23 mouse cellular contexts compared by ENCODE assay signal in genomic region chrX:101369001-101369400, GRCm38 (mm10). TPM values are rescaled to one million over a fixed set of nuclear protein-coding genes. Genes with fewer than 3 reads are reported as not detected.
A peak's percentile ranks its signal among the peaks of the same experiment; 100 is the strongest.
DNase-seq lines count a peak whose midpoint lies in the region; ATAC-seq and TF ChIP-seq lines count a peak whose summit lies in the region.
"Had no signal": no experiment of that assay in that cellular context is flagged by ENCODE, and none has a peak within 500 bp of the region (broad histone marks: within the 10 kb centered on the region; RNA-seq: fewer than 3 reads in every experiment).

No protein-coding gene starts in this region.

- TF ChIP-seq CTCF in thymus, adult 2 months (IDR thresholded peaks at IDR 0.05; ENCODE audit: borderline replicate concordance, control insufficient read depth, extremely low read depth, insufficient read depth, low read length, poor library complexity), result no peak

- DNase-seq in adrenal gland, adult 2 months, result peak; percentile 55
- DNase-seq in adrenal gland, postnatal 4 days (ENCODE audit: low spot score in 2 of 2), result no peak
- peak; percentile 1 for DNase-seq in lung, postnatal 10 days
- no peak for DNase-seq in lung, postnatal 14 days
- peak; percentile 22 to 29 for DNase-seq in adrenal gland, postnatal 36 days
- DNase-seq in thymus, adult 2 months, result no peak
- DNase-seq in thymus, postnatal 4 days, result no peak
- DNase-seq: B cell, adult 2 months; cerebellum, adult 18-20 months; heart, adult 18-20 months; left cerebral cortex, postnatal 4 days; liver, embryonic 13.5 days; spleen, adult 18-20 months had no signal

- H3K4me1 ChIP-seq in thymus, adult 2 months (replicated peaks; ENCODE audit: control insufficient read depth, insufficient read depth, low read length), result no peaks in the 10 kb centered on the region
- H3K4me1 ChIP-seq in heart, embryonic 11.5 days (ENCODE audit: control insufficient read depth, insufficient read depth, low read length), result no peaks in the 10 kb centered on the region
- H3K4me1 ChIP-seq: embryonic facial prominence, embryonic 12.5 days; heart, embryonic 15.5 days; liver, embryonic 13.5 days; neural tube, embryonic 12.5 days had no signal

- no peak for TF ChIP-seq POLR2A in thymus, adult 2 months (IDR thresholded peaks at IDR 0.05; ENCODE audit: control insufficient read depth, extremely low read depth, insufficient read depth, low read length, poor library complexity)

- no peak for ATAC-seq in heart, embryonic 11.5 days (replicated peaks; ENCODE audit: insufficient number of reproducible peaks, low FRiP score, low TSS enrichment)

- no peaks in the 10 kb centered on the region for H3K27me3 ChIP-seq in thymus, adult 2 months (ENCODE audit: control insufficient read depth, insufficient read depth, low read length)
- H3K27me3 ChIP-seq in heart, embryonic 11.5 days (ENCODE audit: control insufficient read depth, insufficient read depth, low read length), result peaks cover 2% of the 10 kb centered on the region; the same call in 1 of the 2 replicates
- H3K27me3 ChIP-seq: heart, embryonic 15.5 days; liver, embryonic 13.5 days; neural tube, embryonic 12.5 days had no signal

- H3K4me3 ChIP-seq in thymus, adult 2 months (ENCODE audit: control insufficient read depth, insufficient read depth, low read length), result no peak overlapping the region
- H3K4me3 ChIP-seq in heart, embryonic 11.5 days (ENCODE audit: low read depth, low read length), result no peak overlapping the region
- H3K4me3 ChIP-seq: embryonic facial prominence, embryonic 12.5 days; heart, embryonic 15.5 days; kidney, embryonic 15.5 days; liver, embryonic 13.5 days; neural tube, embryonic 12.5 days had no signal

- no peak overlapping the region for H3K9ac ChIP-seq in heart, embryonic 11.5 days (ENCODE audit: low read depth, low read length)
- H3K9ac ChIP-seq: embryonic facial prominence, embryonic 12.5 days; heart, embryonic 15.5 days; kidney, embryonic 15.5 days; liver, embryonic 13.5 days; neural tube, embryonic 12.5 days had no signal

- H3K27ac ChIP-seq in thymus, adult 2 months (ENCODE audit: control insufficient read depth, insufficient read depth, low read length), result no peak overlapping the region
- no peak overlapping the region for H3K27ac ChIP-seq in heart, embryonic 11.5 days (ENCODE audit: low read depth, low read length)
- H3K27ac ChIP-seq: embryonic facial prominence, embryonic 12.5 days; heart, embryonic 15.5 days; kidney, embryonic 15.5 days; liver, embryonic 13.5 days; macrophage; neural tube, embryonic 12.5 days had no signal

- H3K36me3 ChIP-seq in thymus, adult 2 months (ENCODE audit: control insufficient read depth, insufficient read depth, low read length), result no peaks in the 10 kb centered on the region
- H3K36me3 ChIP-seq in heart, embryonic 11.5 days (ENCODE audit: control insufficient read depth, insufficient read depth, low read length), result no peaks in the 10 kb centered on the region
- H3K36me3 ChIP-seq: embryonic facial prominence, embryonic 12.5 days; G1E; heart, embryonic 15.5 days; kidney, embryonic 15.5 days; liver, embryonic 13.5 days; neural tube, embryonic 12.5 days had no signal

- 82% methylated on average over 7 of the region's 7 CpGs for WGBS in thymus, adult 2 months
- 51% methylated on average over 7 of the region's 7 CpGs for WGBS in heart, embryonic 11.5 days (ENCODE audit: insufficient replicate concordance)

- H3K9me3 ChIP-seq in heart, embryonic 11.5 days (replicated peaks; ENCODE audit: control insufficient read depth, low read length), result no peaks in the 10 kb centered on the region
- H3K9me3 ChIP-seq: embryonic facial prominence, embryonic 12.5 days; G1E; heart, embryonic 15.5 days; kidney, embryonic 15.5 days; liver, embryonic 13.5 days; neural tube, embryonic 12.5 days had no signal

- H3K4me2 ChIP-seq in heart, embryonic 11.5 days, result no peak overlapping the region
- H3K4me2 ChIP-seq: embryonic facial prominence, embryonic 12.5 days; heart, embryonic 15.5 days; kidney, embryonic 15.5 days; liver, embryonic 13.5 days; midbrain, embryonic 11.5 days; neural tube, embryonic 12.5 days had no signal

RNA-seq across cellular contexts. Expression of gene Gjb1, which starts 7.2 kb away (rescaled TPM):
- 1 to 10 TPM in 1 of 2 experiments, not detected in 1; 2.7 TPM for total RNA-seq in adrenal gland, adult 2 months (2021)
- polyA plus RNA-seq in adrenal gland, adult 2 months (2012; rRNA removed), result 0.11 and 0.84 TPM in 2 replicates
- total RNA-seq in adrenal gland, postnatal 4 days (2021), result 10 to 100 TPM in 1 of 2 experiments, 1 to 10 TPM in 1; 6.2 to 43.9 TPM
- under 1 TPM in 1 of 2 experiments, not detected in 1; 0.20 TPM for total RNA-seq in adrenal gland, postnatal 36 days (2021)
- polyA plus RNA-seq in thymus, adult 2 months (2012; rRNA removed), result 0.20 and 2.5 TPM in 2 replicates
- polyA plus RNA-seq in heart, embryonic 11.5 days (2014; fragmentation: Nextera tagmentation; extraction: Ambion mirVana), result 0.18 and 0.94 TPM in 2 replicates
- total RNA-seq: G1E; heart, adult 18-20 months; hematopoietic stem cell, adult 5-6 weeks; monocyte, adult 5-6 weeks had no signal
- polyA plus RNA-seq: embryonic facial prominence, embryonic 12.5 days; G1E; macrophage; midbrain, embryonic 11.5 days had no signal

RNA-seq across cellular contexts. Expression of gene Zmym3, which starts 51.6 kb away (rescaled TPM):
- 10 to 100 TPM; 60.1 to 60.8 TPM for total RNA-seq in adrenal gland, adult 2 months (2021)
- 56.8 and 65.1 TPM in 2 replicates for polyA plus RNA-seq in adrenal gland, adult 2 months (2012; rRNA removed)
- 100 to 1,000 TPM; 134 to 141 TPM for total RNA-seq in adrenal gland, postnatal 4 days (2021)
- total RNA-seq in adrenal gland, postnatal 36 days (2021), result 10 to 100 TPM; 65.0 to 66.3 TPM
- polyA plus RNA-seq in thymus, adult 2 months (2012; rRNA removed), result 51.2 and 54.5 TPM in 2 replicates
- polyA plus RNA-seq in heart, embryonic 11.5 days (2014; fragmentation: Nextera tagmentation; extraction: Ambion mirVana), result 22.1 and 22.4 TPM in 2 replicates

Comparison
In these comparisons a context has a peak if more than half of its experiments do, and no peak if none do; other contexts are left out.
1. DNase-seq: peak in adrenal gland, adult 2 months (single experiment), lung, postnatal 10 days (single experiment) and adrenal gland, postnatal 36 days (2 of 2); none in adrenal gland, postnatal 4 days (0 of 2), lung, postnatal 14 days (single experiment), thymus, adult 2 months (single experiment) and thymus, postnatal 4 days (single experiment).